Mouse (Mus musculus) testis, adult 2 months (tissue): ENCODE data around the gene Itga5. TPM values are rescaled to one million over a fixed set of nuclear protein-coding genes. Genes with fewer than 3 reads are reported as not detected.

Experiments
- H3K27ac ChIP-seq: fragments of 200-500 bp; 2 replicates; pipeline ENCODE4 v1.5.1; 2012; ENCODE audit warnings: low read depth, low read length; ENCODE audit not compliant: control insufficient read depth, insufficient read depth
- H3K27me3 ChIP-seq: fragments of 200-500 bp; 2 replicates; pipeline ENCODE4 v1.6.1; 2012; ENCODE audit warnings: mild to moderate bottlenecking, low read length, moderate library complexity; ENCODE audit not compliant: control insufficient read depth, insufficient read depth
- H3K36me3 ChIP-seq: fragments of 200-500 bp; 2 replicates; pipeline ENCODE4 v1.6.1; 2012; ENCODE audit warnings: mild to moderate bottlenecking, low read length; ENCODE audit not compliant: control insufficient read depth, insufficient read depth
- H3K4me1 ChIP-seq: fragments of 200-500 bp; 2 replicates; pipeline ENCODE4 v1.6.1; 2012; ENCODE audit warnings: low read length; ENCODE audit not compliant: control insufficient read depth, insufficient read depth
- H3K4me3 ChIP-seq: fragments of 200-500 bp; 2 replicates; pipeline ENCODE4 v1.5.1; 2012; ENCODE audit warnings: low read depth, mild to moderate bottlenecking, low read length, moderate library complexity, mixed read lengths; ENCODE audit not compliant: control insufficient read depth
- CTCF ChIP-seq: fragments of 200-500 bp; IDR thresholded peaks from 2 replicates; pipeline ENCODE4 v1.5.1; 2012; ENCODE audit warnings: low read depth, mild to moderate bottlenecking, inconsistent platforms, low read length, moderate library complexity; ENCODE audit not compliant: control insufficient read depth, insufficient read depth, insufficient replicate concordance
- POLR2A ChIP-seq: fragments of 200-500 bp; IDR thresholded peaks from 2 replicates; pipeline ENCODE4 v1.6.1; 2012; ENCODE audit warnings: low read depth, mild to moderate bottlenecking, inconsistent platforms, low read length, moderate library complexity; ENCODE audit not compliant: control insufficient read depth
- polyA plus RNA-seq: library from polyadenylated mRNA; depleted of rRNA; stranded (reverse); fragments of >200 nt; gene quantifications from 2 replicates; pipeline ENCODE4 v1.2.3, GENCODE M21; 2012

The Itga5 gene
- polyA plus RNA-seq, 1 experiment, result 1.4 TPM

- Histone ChIP-seq H3K4me1 (peaks cover 15% of the 10 kb centered on the region), H3K36me3 (peaks cover 3% of the 10 kb centered on the region), H3K4me3 (no peak overlapping the region), H3K27me3 (no peaks in the 10 kb centered on the region), H3K27ac (peak overlapping the region; percentile 44; the same call in 1 of the 2 replicates)
- TF ChIP-seq POLR2A (no peak), CTCF (no peak)
Measured at GRCm38 (mm10) chr15:103315979-103316776, 50.4 kb downstream of the Itga5 start.

DNA sequence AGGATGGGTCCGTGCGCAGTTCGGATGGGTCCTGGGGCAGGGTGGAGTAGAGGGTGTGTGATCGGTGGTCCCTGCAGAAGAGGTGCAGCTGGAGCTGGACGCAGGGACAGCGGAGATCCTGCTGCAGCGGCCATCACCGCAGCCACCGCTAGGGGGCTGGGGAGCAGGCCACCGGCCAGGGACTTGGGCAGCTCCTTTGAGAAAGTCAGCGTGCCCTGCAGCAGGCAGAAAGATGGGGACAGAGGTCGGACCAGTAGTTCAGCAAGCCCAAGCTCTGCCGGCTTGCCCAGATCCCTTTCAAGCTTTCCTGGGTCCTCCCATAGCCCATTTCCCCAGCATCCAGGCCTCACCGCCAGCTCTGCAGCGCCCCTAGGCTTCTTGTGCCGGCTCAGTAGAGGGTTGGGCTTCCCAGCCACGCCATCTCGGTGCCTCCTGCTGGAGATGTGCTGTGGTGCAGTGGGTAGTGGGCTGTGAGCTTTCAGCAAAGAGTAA is 51.5 kb downstream of the Itga5 start:
- Histone ChIP-seq H3K36me3 (peaks cover 3% of the 10 kb centered on the region), H3K4me1 (peaks cover 15% of the 10 kb centered on the region), H3K27ac (peak overlapping the region; percentile 60), H3K27me3 (no peaks in the 10 kb centered on the region), H3K4me3 (peak overlapping the region; percentile 34; the same call in 1 of the 2 replicates)
- TF ChIP-seq POLR2A (0 out of 2 replicates have a peak, but pooled peaks have one; percentile 13), CTCF (peak; percentile 82)

DNA sequence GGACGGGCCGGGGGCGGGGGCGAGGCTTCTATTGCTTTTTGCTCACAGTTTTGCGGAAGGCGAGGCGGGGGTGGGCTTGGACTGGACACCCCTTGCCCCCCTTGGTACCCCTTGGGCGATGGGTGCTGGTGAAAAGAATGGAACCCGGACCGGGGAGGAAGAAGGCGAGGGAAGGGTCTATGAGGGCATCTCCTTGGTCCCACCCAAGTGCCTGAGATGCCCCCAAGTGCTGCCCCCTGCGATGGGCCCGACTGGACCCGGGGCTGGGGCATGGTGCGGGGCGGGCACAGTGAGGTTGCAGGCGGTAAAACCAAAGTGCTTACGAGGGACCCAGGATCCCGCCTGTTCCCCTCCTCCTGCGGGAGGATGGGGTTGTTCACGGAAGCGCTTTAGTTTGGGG is 52.4 kb downstream of the Itga5 start:
- H3K36me3 ChIP-seq, result peaks cover 1% of the 10 kb centered on the region; the same call in 1 of the 2 replicates
- no peaks in the 10 kb centered on the region for H3K27me3 ChIP-seq
- no peak for TF ChIP-seq CTCF
- TF ChIP-seq POLR2A, result no peak
- H3K27ac ChIP-seq, result no peak overlapping the region
- H3K4me3 ChIP-seq, result no peak overlapping the region; the same call in 1 of the 2 replicates
- H3K4me1 ChIP-seq, result peaks cover 15% of the 10 kb centered on the region

- H3K27me3 ChIP-seq, result no peaks in the 10 kb centered on the region
- no peak for TF ChIP-seq POLR2A
- no peak for TF ChIP-seq CTCF
- H3K27ac ChIP-seq, result peak overlapping the region; percentile 80
- no peak overlapping the region; the same call in 1 of the 2 replicates for H3K4me3 ChIP-seq
- H3K4me1 ChIP-seq, result peaks cover 17% of the 10 kb centered on the region
- H3K36me3 ChIP-seq, result peaks cover 1% of the 10 kb centered on the region; the same call in 1 of the 2 replicates
Measured at GRCm38 (mm10) chr15:103313495-103314095, 53.0 kb downstream of the Itga5 start.

DNA sequence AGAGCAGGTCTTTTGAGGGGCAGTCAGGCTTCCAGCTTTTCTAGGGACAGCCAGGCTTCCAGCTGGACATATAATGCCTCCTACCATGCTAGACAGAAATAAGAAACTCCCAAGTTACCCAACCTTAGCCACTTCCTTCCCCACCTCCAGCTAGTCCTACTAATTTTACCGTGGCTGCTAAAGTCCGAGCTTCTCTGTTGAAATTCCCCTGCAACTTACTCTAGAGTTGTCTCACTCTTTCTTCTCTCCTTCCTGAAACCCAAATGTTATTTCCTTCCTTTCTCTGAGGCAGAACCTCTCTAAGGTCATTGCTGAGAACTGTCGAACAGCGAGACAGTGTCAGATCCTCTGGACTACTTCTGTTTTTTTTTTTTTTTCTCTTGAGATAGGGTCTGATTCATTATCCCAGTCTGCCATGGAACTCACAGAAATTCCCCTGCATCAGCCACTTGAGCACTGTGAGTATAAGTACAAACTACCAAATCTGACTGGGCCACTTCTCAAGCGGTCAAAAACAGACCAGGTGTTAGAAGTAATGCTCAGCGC is 56.1 kb downstream of the Itga5 start, which contains the start of gene Gpr84:
Gene Gpr84, minus strand, starts transcription at position 248 of the 546 bp plus-strand sequence.
- no peak within 1 kb of the TSS for H3K27ac ChIP-seq
- no peaks in the 10 kb centered on the region for H3K36me3 ChIP-seq
- no peaks in the 10 kb centered on the region for H3K27me3 ChIP-seq
- H3K4me3 ChIP-seq, result no peak within 1 kb of the TSS
- peaks cover 19% of the 10 kb centered on the region for H3K4me1 ChIP-seq
- TF ChIP-seq CTCF, result no peak
- TF ChIP-seq POLR2A, result no peak

- TF ChIP-seq POLR2A (no peak), CTCF (no peak)
- Histone ChIP-seq H3K27ac (no peak overlapping the region), H3K4me3 (no peak overlapping the region), H3K27me3 (no peaks in the 10 kb centered on the region), H3K36me3 (no peaks in the 10 kb centered on the region), H3K4me1 (peaks cover 19% of the 10 kb centered on the region)
Measured at GRCm38 (mm10) chr15:103308876-103309580, 57.5 kb downstream of the Itga5 start.
